Mouse (Mus musculus): ENCODE measurements at regions not wholly inside any gene's neighbourhood (a gene's known extent, or its start where the extent isn't known, plus 50 kb on each side); places are given as distances from the start of the nearest gene placed in this dataset.

- TF ChIP-seq CTCF (IDR thresholded peaks at IDR 0.05; ENCODE audit: low read depth) = no peak
- no peak for TF ChIP-seq EP300 (optimal IDR thresholded peaks at IDR 0.05)
Measured at GRCm38 (mm10) chr3:149331251-149331960, 341.1 kb upstream of the Adgrl2 start.
